Mouse (Mus musculus): ENCODE results near the gene Ppfia4. TPM values are rescaled to one million over a fixed set of nuclear protein-coding genes. Genes with fewer than 3 reads are reported as not detected.

The Ppfia4 gene
- polyA plus RNA-seq, 2 experiments, result 1.1 to 1.2 TPM

DNA sequence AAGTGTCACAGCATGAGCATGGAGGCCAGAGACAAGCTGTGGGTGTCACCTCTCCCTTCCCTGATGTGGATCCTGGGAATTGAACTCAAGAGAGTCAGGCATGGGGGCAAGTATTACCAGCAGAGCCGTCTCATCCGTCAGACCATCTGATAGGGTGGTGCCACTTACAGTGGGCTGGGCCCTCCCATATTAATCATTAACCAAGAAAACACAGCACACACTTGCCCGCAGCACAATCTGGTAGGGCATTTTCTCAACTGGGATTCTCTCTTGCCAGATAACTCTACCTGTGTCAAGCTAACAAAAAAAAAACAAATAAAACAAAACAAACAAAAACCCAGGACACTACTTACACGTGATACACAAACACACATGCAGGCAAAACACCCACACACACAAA, 24.7 kb upstream of the Ppfia4 start:
- H3K4me3 ChIP-seq (ENCODE audit: insufficient read depth in 1 of 2, low read depth in 2 of 2, low read length in 2 of 2), result no peak overlapping the region
- ATAC-seq (ENCODE audit: insufficient read depth) (no peak), DNase-seq (ENCODE audit: low read depth in 3 of 3, low spot score in 3 of 3) (peak in 1 of 3 experiments; percentile 14)
- TF ChIP-seq CTCF (IDR thresholded peaks at IDR 0.05; ENCODE audit: low read depth) (no peak), EP300 (IDR thresholded peaks at IDR 0.05; ENCODE audit: low read depth) (no peak)
- no peaks in the 10 kb centered on the region for H3K9me3 ChIP-seq (ENCODE audit: control insufficient read depth, low read length)
- H3K27me3 ChIP-seq (ENCODE audit: control insufficient read depth, insufficient read depth, low read length), result no peaks in the 10 kb centered on the region
- no peak overlapping the region for H3K27ac ChIP-seq
- H3K36me3 ChIP-seq (replicated peaks; ENCODE audit: control insufficient read depth, insufficient read depth, low read depth), result peaks cover 46% of the 10 kb centered on the region
- H3K9ac ChIP-seq (replicated peaks), result no peak overlapping the region
- 66% methylated on average over 4 of the region's 4 CpGs for WGBS (ENCODE audit: insufficient replicate concordance)
- H3K4me2 ChIP-seq (ENCODE audit: low read depth), result no peak overlapping the region
- peaks cover 6 to 7% of the 10 kb centered on the region in 2 experiments for H3K4me1 ChIP-seq (replicated peaks; ENCODE audit: control insufficient read depth in 2 of 2, insufficient read depth in 2 of 2, low read length in 1 of 2)

GRCm38 (mm10) chr1:134353326-134353725, 20.6 kb upstream of the Ppfia4 start:
- Histone ChIP-seq H3K4me1 (replicated peaks; ENCODE audit: control insufficient read depth in 2 of 2, insufficient read depth in 2 of 2, low read length in 1 of 2) (no peaks in the 10 kb centered on the region; a peak in 1 of 4 replicates), H3K27me3 (ENCODE audit: control insufficient read depth, insufficient read depth, low read length) (no peaks in the 10 kb centered on the region), H3K9me3 (ENCODE audit: control insufficient read depth, low read length) (no peaks in the 10 kb centered on the region), H3K9ac (replicated peaks) (no peak overlapping the region), H3K27ac (no peak overlapping the region), H3K4me2 (ENCODE audit: low read depth) (no peak overlapping the region), H3K36me3 (replicated peaks; ENCODE audit: control insufficient read depth, insufficient read depth, low read depth) (peaks cover 74% of the 10 kb centered on the region), H3K4me3 (ENCODE audit: insufficient read depth in 1 of 2, low read depth in 2 of 2, low read length in 2 of 2) (no peak overlapping the region)
- no peak for DNase-seq (ENCODE audit: low read depth in 3 of 3, low spot score in 3 of 3)
- WGBS (ENCODE audit: insufficient replicate concordance), result 83% methylated on average over 2 of the region's 2 CpGs
- TF ChIP-seq CTCF (IDR thresholded peaks at IDR 0.05; ENCODE audit: low read depth), result no peak
- TF ChIP-seq EP300 (IDR thresholded peaks at IDR 0.05; ENCODE audit: low read depth), result no peak
- no peak for ATAC-seq (ENCODE audit: insufficient read depth)

GRCm38 (mm10) chr1:134347791-134348190, 15.1 kb upstream of the Ppfia4 start:
- no peak for DNase-seq (ENCODE audit: low read depth in 3 of 3, low spot score in 3 of 3)
- Histone ChIP-seq H3K9ac (replicated peaks) (no peak overlapping the region), H3K4me2 (ENCODE audit: low read depth) (no peak overlapping the region), H3K4me3 (ENCODE audit: insufficient read depth in 1 of 2, low read depth in 2 of 2, low read length in 2 of 2) (no peak overlapping the region), H3K9me3 (ENCODE audit: control insufficient read depth, low read length) (no peaks in the 10 kb centered on the region), H3K27ac (no peak overlapping the region), H3K4me1 (replicated peaks; ENCODE audit: control insufficient read depth in 2 of 2, insufficient read depth in 2 of 2, low read length in 1 of 2) (peaks cover 4 to 5% of the 10 kb centered on the region in 2 experiments), H3K36me3 (replicated peaks; ENCODE audit: control insufficient read depth, insufficient read depth, low read depth) (peaks cover 51% of the 10 kb centered on the region), H3K27me3 (ENCODE audit: control insufficient read depth, insufficient read depth, low read length) (0 out of 2 replicates have a peak, but pooled peaks cover 4% of the 10 kb centered on the region)
- ATAC-seq (ENCODE audit: insufficient read depth), result no peak
- TF ChIP-seq CTCF (IDR thresholded peaks at IDR 0.05; ENCODE audit: low read depth) (no peak), EP300 (IDR thresholded peaks at IDR 0.05; ENCODE audit: low read depth) (no peak)
- WGBS (ENCODE audit: insufficient replicate concordance), result 89% methylated on average over 9 of the region's 9 CpGs

DNA sequence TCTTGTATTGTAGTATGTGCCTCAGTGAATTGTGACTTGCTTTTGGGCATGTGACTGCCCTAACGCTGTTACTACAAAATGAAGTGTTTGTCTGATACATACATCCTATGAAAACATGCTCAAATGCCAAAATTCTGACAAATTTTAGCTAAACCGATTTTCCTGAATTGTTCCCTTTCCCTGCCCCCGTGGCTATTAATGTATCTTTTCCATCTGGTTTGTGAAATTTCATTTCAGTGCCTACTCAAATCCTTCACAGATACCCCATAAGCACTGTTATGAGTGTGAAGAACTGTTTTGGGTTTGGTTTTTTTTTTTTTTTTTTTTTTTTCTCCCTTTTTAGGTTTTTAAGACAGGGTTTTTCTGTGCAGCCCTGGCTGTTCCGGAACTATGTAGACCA, 12.3 kb upstream of the Ppfia4 start:
- ATAC-seq (ENCODE audit: insufficient read depth), result no peak
- H3K36me3 ChIP-seq (replicated peaks; ENCODE audit: control insufficient read depth, insufficient read depth, low read depth), result peaks cover 26% of the 10 kb centered on the region
- 72% methylated on average over 4 of the region's 4 CpGs for WGBS (ENCODE audit: insufficient replicate concordance)
- H3K27me3 ChIP-seq (ENCODE audit: control insufficient read depth, insufficient read depth, low read length), result 0 out of 2 replicates have a peak, but pooled peaks cover 4% of the 10 kb centered on the region
- no peak overlapping the region for H3K4me3 ChIP-seq (ENCODE audit: insufficient read depth in 1 of 2, low read depth in 2 of 2, low read length in 2 of 2)
- H3K4me1 ChIP-seq (replicated peaks; ENCODE audit: control insufficient read depth in 2 of 2, insufficient read depth in 2 of 2, low read length in 1 of 2), result peaks cover 4 to 5% of the 10 kb centered on the region in 2 experiments
- no peak overlapping the region for H3K27ac ChIP-seq
- H3K4me2 ChIP-seq (ENCODE audit: low read depth), result peak overlapping the region; percentile 51
- no peak overlapping the region for H3K9ac ChIP-seq (replicated peaks)
- TF ChIP-seq EP300 (IDR thresholded peaks at IDR 0.05; ENCODE audit: low read depth), result no peak
- TF ChIP-seq CTCF (IDR thresholded peaks at IDR 0.05; ENCODE audit: low read depth), result no peak
- DNase-seq (ENCODE audit: low read depth in 3 of 3, low spot score in 3 of 3), result no peak
- no peaks in the 10 kb centered on the region for H3K9me3 ChIP-seq (ENCODE audit: control insufficient read depth, low read length)

DNA sequence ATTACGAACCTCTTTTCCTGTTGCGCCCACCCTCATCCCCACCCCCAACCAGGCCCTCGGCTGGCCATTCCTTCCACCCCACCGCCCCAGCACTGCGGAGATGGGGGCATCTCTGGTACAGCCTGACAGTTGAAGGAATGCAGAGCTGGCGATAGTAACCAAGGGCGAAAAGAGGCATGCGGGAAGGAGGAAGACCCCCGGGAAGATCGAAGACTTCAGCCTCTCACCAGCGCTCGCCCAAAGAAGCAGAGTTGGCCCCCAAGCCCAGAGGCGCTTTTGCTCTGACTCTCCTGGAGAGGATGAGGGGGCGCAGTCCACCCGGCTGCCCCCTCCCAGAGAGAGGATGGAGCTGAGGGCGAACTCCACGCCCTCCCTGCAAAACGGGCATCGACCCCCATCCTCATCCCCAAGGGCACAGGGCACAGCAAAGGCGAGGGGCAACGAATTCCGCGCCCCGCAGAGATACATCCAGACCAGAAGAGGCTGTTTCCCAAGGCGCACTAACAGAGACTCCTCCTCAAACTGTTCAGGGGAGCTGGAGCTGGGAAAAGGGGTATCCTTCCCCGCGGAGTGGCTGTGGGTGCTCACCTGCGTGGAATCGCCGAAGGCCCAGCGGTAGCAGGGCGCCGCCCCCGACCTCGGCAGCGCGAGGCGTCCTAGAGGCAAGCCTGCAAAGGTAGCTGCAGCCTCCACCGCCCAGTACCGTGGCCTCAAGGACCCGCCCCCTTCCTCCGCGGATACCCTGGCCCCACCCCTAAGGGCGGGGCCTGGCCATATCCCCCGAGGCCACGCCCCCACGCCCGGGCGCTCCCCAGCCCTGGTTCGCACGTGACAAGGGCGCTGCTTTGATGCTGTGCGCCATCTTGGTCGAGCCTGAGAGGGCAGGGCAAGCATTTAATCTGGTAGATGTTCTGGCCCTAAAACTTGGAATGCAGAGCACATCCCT, 11.6 kb upstream of the Ppfia4 start:
- H3K4me3 ChIP-seq (ENCODE audit: insufficient read depth in 1 of 2, low read depth in 2 of 2, low read length in 2 of 2), result peak overlapping the region; percentile 14 to 23
- H3K27me3 ChIP-seq (ENCODE audit: control insufficient read depth, insufficient read depth, low read length), result 0 out of 2 replicates have a peak, but pooled peaks cover 4% of the 10 kb centered on the region
- TF ChIP-seq CTCF (IDR thresholded peaks at IDR 0.05; ENCODE audit: low read depth), result 0 out of 2 replicates have a peak, but pooled peaks have one; percentile 12
- TF ChIP-seq EP300 (IDR thresholded peaks at IDR 0.05; ENCODE audit: low read depth), result no peak
- DNase-seq (ENCODE audit: low read depth in 3 of 3, low spot score in 3 of 3) (peak; percentile 71 to 84 (median 77)), ATAC-seq (ENCODE audit: insufficient read depth) (peak; percentile 90)
- H3K9ac ChIP-seq (replicated peaks), result no peak overlapping the region
- no peaks in the 10 kb centered on the region for H3K9me3 ChIP-seq (ENCODE audit: control insufficient read depth, low read length)
- peaks cover 19% of the 10 kb centered on the region for H3K36me3 ChIP-seq (replicated peaks; ENCODE audit: control insufficient read depth, insufficient read depth, low read depth)
- WGBS (ENCODE audit: insufficient replicate concordance), result 4% methylated on average over 42 of the region's 54 CpGs
- no peak overlapping the region for H3K27ac ChIP-seq
- peak overlapping the region; percentile 51 for H3K4me2 ChIP-seq (ENCODE audit: low read depth)
- peaks cover 4 to 5% of the 10 kb centered on the region in 2 experiments for H3K4me1 ChIP-seq (replicated peaks; ENCODE audit: control insufficient read depth in 2 of 2, insufficient read depth in 2 of 2, low read length in 1 of 2)

Measured in liver, embryonic 14.5 days (tissue).